In genomic region chr4:58211374-58211773, GRCm38 (mm10) we compare ENCODE assay signal across 18 mouse cellular contexts. TPM values are rescaled to one million over a fixed set of nuclear protein-coding genes. Genes with fewer than 3 reads are reported as not detected.
A peak's percentile ranks its signal among the peaks of the same experiment; 100 is the strongest.
DNase-seq lines count a peak whose midpoint lies in the region; ATAC-seq lines count a peak whose summit lies in the region.
"Had no signal": no experiment of that assay in that cellular context is flagged by ENCODE, and none has a peak within 500 bp of the region (broad histone marks: within the 10 kb centered on the region; RNA-seq: fewer than 3 reads in every experiment).

No protein-coding gene starts in this region.

- H3K4me1 ChIP-seq in heart, embryonic 11.5 days (ENCODE audit: control insufficient read depth, insufficient read depth, low read length) = no peaks in the 10 kb centered on the region
- peaks cover 6% of the 10 kb centered on the region for H3K4me1 ChIP-seq in heart, embryonic 16.5 days (ENCODE audit: control insufficient read depth, insufficient read depth, low read length)
- peaks cover 3% of the 10 kb centered on the region; the same call in 1 of the 2 replicates for H3K4me1 ChIP-seq in hindbrain, embryonic 14.5 days (replicated peaks; ENCODE audit: control insufficient read depth, insufficient read depth, low read length)

- intact Hi-C loops in heart, postnatal 25 days (cut with DNase I) = no loop called here
- intact Hi-C loops in heart, postnatal 36 days (cut with DNase I) = loop anchor here (5.0 kb wide), 1 partner anchor 124 kb away; no protein-coding TSS in a partner anchor
- intact Hi-C loops in gastrocnemius, postnatal 36 days (cut with DNase I) = no loop called here

- H3K4me3 ChIP-seq in heart, embryonic 11.5 days (ENCODE audit: low read depth, low read length) = no peak overlapping the region
- H3K4me3 ChIP-seq in heart, embryonic 16.5 days (ENCODE audit: low read length) = no peak overlapping the region
- H3K4me3 ChIP-seq in hindbrain, embryonic 14.5 days (replicated peaks; ENCODE audit: low read length) = no peak overlapping the region
- H3K4me3 ChIP-seq: embryonic facial prominence, embryonic 15.5 days; erythroblast, embryonic 14.5 days; forebrain, embryonic 10.5 days; gastrocnemius, adult 2 months; hindbrain, embryonic 13.5 days; intestine, embryonic 15.5 days had no signal

- no peak for DNase-seq in heart, postnatal 25 days (ENCODE audit: low spot score)
- DNase-seq in heart, postnatal 36 days = no peak
- peak; percentile 4 for DNase-seq in c-Kit-positive CD71-positive TER-119-negative erythroid progenitor cells, embryonic 14.5 days (ENCODE audit: low read depth)
- DNase-seq in hindbrain, embryonic 14.5 days (ENCODE audit: low spot score) = no peak
- DNase-seq in gastrocnemius, postnatal 36 days = no peak
- DNase-seq: adrenal gland, adult 8-10 months; gastrocnemius, adult 2 months; gastrocnemius, postnatal 25 days; heart, adult 18-20 months; kidney, adult 18-20 months had no signal

- H3K27ac ChIP-seq in heart, embryonic 11.5 days (ENCODE audit: low read depth, low read length) = no peak overlapping the region
- no peak overlapping the region for H3K27ac ChIP-seq in heart, embryonic 16.5 days (ENCODE audit: low read length)
- no peak overlapping the region for H3K27ac ChIP-seq in hindbrain, embryonic 14.5 days
- H3K27ac ChIP-seq: embryonic facial prominence, embryonic 15.5 days; forebrain, embryonic 10.5 days; gastrocnemius, adult 2 months; hindbrain, embryonic 13.5 days; intestine, embryonic 15.5 days had no signal

- H3K4me2 ChIP-seq in heart, embryonic 11.5 days = no peak overlapping the region
- H3K4me2 ChIP-seq in heart, embryonic 16.5 days (ENCODE audit: low read depth, low read length) = no peak overlapping the region
- H3K4me2 ChIP-seq in hindbrain, embryonic 14.5 days (replicated peaks) = no peak overlapping the region
- H3K4me2 ChIP-seq: embryonic facial prominence, embryonic 15.5 days; hindbrain, embryonic 13.5 days; intestine, embryonic 15.5 days had no signal

- ATAC-seq in heart, embryonic 11.5 days (replicated peaks; ENCODE audit: insufficient number of reproducible peaks, low FRiP score, low TSS enrichment) = peak; percentile 49; the same call in 1 of the 2 replicates
- peak; percentile 23; the same call in 1 of the 2 replicates for ATAC-seq in heart, embryonic 16.5 days (replicated peaks; ENCODE audit: extremely low read depth, insufficient read depth, low FRiP score)
- ATAC-seq in hindbrain, embryonic 14.5 days (ENCODE audit: low FRiP score) = no peak
- ATAC-seq: forebrain, embryonic 14.5 days; intestine, embryonic 15.5 days had no signal

- peaks cover 36% of the 10 kb centered on the region for H3K27me3 ChIP-seq in heart, embryonic 11.5 days (ENCODE audit: control insufficient read depth, insufficient read depth, low read length)
- H3K27me3 ChIP-seq in heart, embryonic 16.5 days (ENCODE audit: control insufficient read depth, insufficient read depth, low read length) = peaks cover 49% of the 10 kb centered on the region
- peaks cover 13% of the 10 kb centered on the region for H3K27me3 ChIP-seq in hindbrain, embryonic 14.5 days (ENCODE audit: control insufficient read depth, insufficient read depth, low read length)
- H3K27me3 ChIP-seq: embryonic facial prominence, embryonic 15.5 days had no signal

- no peak overlapping the region for H3K9ac ChIP-seq in heart, embryonic 11.5 days (ENCODE audit: low read depth, low read length)
- H3K9ac ChIP-seq in heart, embryonic 16.5 days (ENCODE audit: low read length) = no peak overlapping the region
- no peak overlapping the region for H3K9ac ChIP-seq in hindbrain, embryonic 14.5 days
- H3K9ac ChIP-seq: embryonic facial prominence, embryonic 15.5 days; hindbrain, embryonic 13.5 days; intestine, embryonic 15.5 days had no signal

- 26% methylated on average over 6 of the region's 6 CpGs for WGBS in heart, embryonic 11.5 days (ENCODE audit: insufficient replicate concordance)
- 25% methylated on average over 6 of the region's 6 CpGs for WGBS in heart, embryonic 16.5 days
- WGBS in hindbrain, embryonic 14.5 days = 77% methylated on average over 6 of the region's 6 CpGs

- H3K9me3 ChIP-seq in heart, embryonic 11.5 days (replicated peaks; ENCODE audit: control insufficient read depth, low read length) = no peaks in the 10 kb centered on the region
- H3K9me3 ChIP-seq in heart, embryonic 16.5 days (replicated peaks; ENCODE audit: control insufficient read depth, low read length) = no peaks in the 10 kb centered on the region
- H3K9me3 ChIP-seq in hindbrain, embryonic 14.5 days (ENCODE audit: control insufficient read depth, low read length) = no peaks in the 10 kb centered on the region
- H3K9me3 ChIP-seq: embryonic facial prominence, embryonic 15.5 days; forebrain, embryonic 10.5 days; hindbrain, embryonic 13.5 days; intestine, embryonic 15.5 days had no signal

- H3K36me3 ChIP-seq in heart, embryonic 11.5 days (ENCODE audit: control insufficient read depth, insufficient read depth, low read length) = no peaks in the 10 kb centered on the region
- H3K36me3 ChIP-seq in heart, embryonic 16.5 days (ENCODE audit: control insufficient read depth, insufficient read depth) = no peaks in the 10 kb centered on the region
- H3K36me3 ChIP-seq in hindbrain, embryonic 14.5 days (replicated peaks; ENCODE audit: control insufficient read depth, insufficient read depth) = no peaks in the 10 kb centered on the region
- H3K36me3 ChIP-seq: embryonic facial prominence, embryonic 15.5 days; forebrain, embryonic 10.5 days; hindbrain, embryonic 13.5 days; intestine, embryonic 15.5 days had no signal

RNA-seq across cellular contexts. Expression of gene Svep1, which starts 4.7 kb away (rescaled TPM):
- 2.1 and 2.4 TPM in 2 replicates for polyA plus RNA-seq in heart, embryonic 11.5 days (2014; fragmentation: Nextera tagmentation; extraction: Ambion mirVana)
- total RNA-seq in heart, postnatal 25 days (2021) = 1 to 10 TPM; 5.6 to 6.3 TPM
- 1.3 and 2.5 TPM in 2 replicates for polyA plus RNA-seq in heart, embryonic 16.5 days (2015; fragmentation: Nextera tagmentation; extraction: Ambion mirVana)
- total RNA-seq in heart, postnatal 36 days (2021) = 1 to 10 TPM; 6.2 to 6.4 TPM
- polyA plus RNA-seq in hindbrain, embryonic 14.5 days (2014; fragmentation: Nextera tagmentation; extraction: Ambion mirVana) = 0.62 and 0.64 TPM in 2 replicates
- 1 to 10 TPM; 6.5 to 6.8 TPM for total RNA-seq in gastrocnemius, postnatal 36 days (2021)
